Mouse (Mus musculus): ENCODE data around the gene Tceal8.
"Not testable (repeated sequence)": the region's sequence is repeated elsewhere in the genome, so short reads cannot be mapped to it uniquely, and the experiment has no call there.

Gene Tceal8

GRCm38 (mm10) chrX:136172118-136172551, at the start of gene Tceal8:
TSS of gene Tceal8 (minus strand) at chrX:136172342.
- DNase-seq: peak; percentile 82 to 88

GRCm38 (mm10) chrX:136216303-136216702, 44.2 kb upstream of the Tceal8 start:
- DNase-seq: no peak

- DNase-seq: not testable (repeated sequence)
Measured at GRCm38 (mm10) chrX:136214729-136215677, 42.9 kb upstream of the Tceal8 start, which contains the start of the genes Tceal7 and Bex1. TSS of gene Tceal7 (plus strand) at chrX:136214779. TSS of gene Bex1 (minus strand) at chrX:136215513.

- DNase-seq: no peak
Measured at GRCm38 (mm10) chrX:136213396-136213795, 41.3 kb upstream of the Tceal8 start.

DNA sequence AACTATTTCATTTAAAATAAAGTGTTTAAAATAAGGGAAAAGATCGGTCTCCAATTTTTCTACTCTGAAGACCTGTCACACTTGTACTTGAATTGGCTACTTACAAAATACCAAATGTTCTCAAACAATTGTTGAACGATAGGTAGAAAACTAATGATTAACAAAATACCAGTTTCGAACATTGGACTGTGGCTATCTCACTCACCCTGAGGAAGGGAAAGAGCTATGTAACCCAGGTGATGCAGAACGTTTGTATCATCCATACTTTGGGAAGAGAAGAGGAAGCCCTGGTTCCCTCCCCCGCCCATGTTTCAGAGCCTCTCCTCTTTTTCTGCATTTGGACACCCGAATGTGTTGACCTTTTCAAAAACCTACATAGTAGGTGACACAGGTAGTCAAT, 32.3 kb upstream of the Tceal8 start:
- DNase-seq: no peak

DNA sequence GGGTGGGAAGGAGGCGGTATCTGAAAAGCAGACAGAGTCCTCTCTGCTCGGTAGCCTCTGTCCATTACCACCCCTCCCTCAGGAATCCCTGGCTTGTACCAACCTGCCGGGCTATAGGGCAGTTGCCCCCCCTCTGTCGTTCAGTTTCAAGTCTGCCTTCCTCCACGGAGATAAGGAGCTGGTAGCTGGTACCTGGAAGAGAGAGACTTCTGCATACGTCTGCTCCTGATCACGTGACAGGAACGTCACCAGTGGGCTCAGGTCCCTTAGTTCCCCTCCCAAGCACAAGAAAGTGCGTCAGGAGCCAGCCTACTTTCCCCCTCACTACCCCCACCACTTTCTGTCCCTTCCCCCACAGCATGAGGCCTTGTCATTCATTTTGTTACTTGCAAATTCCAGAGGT, 31.5 kb upstream of the Tceal8 start, which contains the start of gene Tceal5:
Gene Tceal5, minus strand, starts transcription at position 213 of the 403 bp plus-strand sequence.
- peak; percentile 12 to 13 for DNase-seq

- DNase-seq: no peak
Measured at GRCm38 (mm10) chrX:136203257-136203656, 31.1 kb upstream of the Tceal8 start.

DNA sequence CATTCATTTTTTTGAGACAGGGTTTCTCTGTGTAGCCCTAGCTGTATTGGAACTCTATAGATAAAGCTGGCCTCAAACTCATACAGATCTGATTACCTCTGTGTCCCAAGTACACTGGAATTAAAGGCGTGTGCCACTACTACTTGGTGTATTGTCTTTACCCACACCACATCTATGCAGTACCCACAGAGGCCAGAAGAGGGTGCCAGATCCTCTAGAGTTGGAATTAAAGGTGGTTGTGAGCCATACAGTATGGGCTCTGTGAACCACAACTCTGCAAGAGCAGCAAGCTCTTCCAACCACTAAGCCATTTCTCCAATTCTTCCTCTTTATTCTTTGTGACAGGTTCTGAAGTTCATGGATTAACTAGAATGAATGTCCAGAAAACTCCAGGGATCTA, 24.7 kb upstream of the Tceal8 start:
- peak; percentile 54 to 65 for DNase-seq

DNA sequence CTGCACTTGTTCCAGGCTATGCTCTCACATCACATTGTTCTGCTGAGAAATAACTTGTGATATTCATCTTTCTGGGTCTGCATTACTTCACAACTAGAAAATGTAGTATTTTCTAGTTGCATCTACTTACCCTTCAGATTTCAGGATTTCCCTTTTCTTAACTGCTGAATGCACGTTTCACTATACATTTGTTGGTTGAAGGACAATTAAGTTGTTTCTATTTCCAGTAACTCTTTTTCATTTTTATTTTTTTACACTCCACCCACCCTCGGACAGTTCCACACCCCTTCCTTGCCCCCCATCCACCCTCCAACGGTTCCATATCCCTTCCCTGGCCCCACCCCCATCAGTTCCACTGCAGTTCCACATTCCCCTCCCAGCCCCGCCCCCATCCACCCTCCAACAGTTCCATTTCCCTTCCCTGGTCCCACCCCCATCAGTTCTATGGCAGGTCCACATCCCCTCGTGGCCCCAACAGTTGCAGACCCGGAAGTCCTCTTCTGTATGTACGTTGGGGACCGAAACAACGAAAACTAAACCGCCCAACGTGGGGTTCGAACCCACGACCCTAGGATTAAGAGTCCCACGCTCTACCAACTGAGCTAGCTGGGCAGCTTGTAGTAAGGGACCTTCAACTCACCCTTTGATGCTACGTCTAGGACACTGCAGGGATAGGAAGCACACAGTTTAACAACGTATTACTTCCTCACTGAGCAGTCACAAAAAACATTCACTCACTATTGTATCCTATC, 23.2 kb upstream of the Tceal8 start:
- no peak for DNase-seq

- no peak for DNase-seq
Measured at GRCm38 (mm10) chrX:136183107-136183506, 11.0 kb upstream of the Tceal8 start.

GRCm38 (mm10) chrX:136180897-136181553, 8.9 kb upstream of the Tceal8 start:
- DNase-seq: peak; percentile 13 to 15

DNA sequence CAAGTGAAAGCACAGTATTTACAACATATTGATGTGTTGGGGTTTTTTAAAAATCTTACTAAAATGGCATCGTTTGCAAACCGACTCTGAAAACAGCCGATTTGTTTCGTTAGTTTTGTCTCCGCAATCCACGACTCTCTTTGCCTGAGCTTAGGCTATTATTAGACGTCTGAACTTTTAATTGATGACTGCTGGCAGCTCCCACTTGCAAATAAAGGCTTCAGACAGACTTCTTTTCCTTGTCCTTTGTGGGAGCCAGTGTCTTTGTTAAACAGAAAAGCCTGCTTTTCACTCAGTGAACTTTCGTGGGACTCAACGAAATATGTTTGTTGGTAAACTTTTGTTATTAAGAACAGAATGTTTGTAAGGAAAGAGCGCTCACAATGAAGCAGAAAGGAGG, 644 bp upstream of the Tceal8 start:
- DNase-seq: no peak

- DNase-seq: peak; percentile 69 to 85
Measured at GRCm38 (mm10) chrX:136171189-136172117, 689 bp downstream of the Tceal8 start.

GRCm38 (mm10) chrX:136170625-136171024, 1.5 kb downstream of the Tceal8 start:
- no peak for DNase-seq

- DNase-seq: no peak
Measured at GRCm38 (mm10) chrX:136144195-136144594, 27.9 kb downstream of the Tceal8 start.

DNA sequence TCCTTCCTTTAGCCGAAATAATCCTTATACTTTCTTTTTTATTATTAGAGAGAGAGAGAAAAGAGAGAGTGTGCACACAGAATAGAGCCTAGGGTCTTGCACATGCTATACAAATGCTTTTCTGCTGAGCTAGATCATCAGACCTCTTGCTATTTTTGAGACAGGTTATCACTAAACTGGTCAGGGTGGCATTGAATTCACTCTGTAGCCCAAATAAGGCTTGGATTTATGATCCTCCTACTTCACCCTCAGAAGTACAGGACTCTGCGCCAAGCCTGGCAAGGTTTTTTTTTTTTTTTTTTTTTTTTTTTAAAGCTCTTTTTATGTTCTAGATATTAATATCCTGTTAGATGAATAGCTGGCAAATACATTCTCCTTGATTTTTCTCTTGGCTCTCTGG, 28.4 kb downstream of the Tceal8 start:
- no peak for DNase-seq

GRCm38 (mm10) chrX:136141385-136141784, 30.8 kb downstream of the Tceal8 start:
- no peak for DNase-seq

DNA sequence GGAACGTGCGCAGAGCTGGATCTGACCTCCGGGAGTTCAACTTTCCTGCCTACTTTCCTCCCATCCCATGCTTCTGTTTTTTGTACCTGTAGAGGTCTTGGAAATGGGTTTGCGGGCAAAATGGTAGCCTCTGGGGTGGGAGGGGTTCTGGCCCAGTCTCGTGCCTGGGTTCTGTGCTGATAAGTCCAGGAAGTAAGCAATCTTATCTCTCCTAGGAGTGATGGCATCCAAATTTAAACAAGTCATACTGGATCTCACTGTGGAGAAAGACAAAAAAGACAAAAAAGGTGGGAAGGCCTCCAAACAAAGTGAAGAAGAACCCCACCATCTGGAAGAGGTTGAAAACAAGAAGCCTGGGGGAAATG, 32.5 kb downstream of the Tceal8 start:
- DNase-seq: peak in 1 of 2 experiments; percentile 4

GRCm38 (mm10) chrX:136138827-136139639, 33.1 kb downstream of the Tceal8 start, which contains the start of gene Bex4:
TSS of gene Bex4 (plus strand) at chrX:136138996.
- not testable (repeated sequence) for DNase-seq

- no peak for DNase-seq
Measured at GRCm38 (mm10) chrX:136135559-136135958, 36.6 kb downstream of the Tceal8 start.

GRCm38 (mm10) chrX:136127744-136128064, 44.4 kb downstream of the Tceal8 start:
- DNase-seq: peak; percentile 64 to 70

Data from kidney, postnatal 4 days (tissue).